Mouse (Mus musculus) stomach, embryonic 15.5 days (tissue): ENCODE measurements around the gene Pnma1. TPM values are rescaled to one million over a fixed set of nuclear protein-coding genes. Genes with fewer than 3 reads are reported as not detected.

ENCODE experiments used
- ATAC-seq: fragments of 200-750 bp; cut with Nextera tagmentation; 2 replicates; pipeline ENCODE4 v1.8.0; 2017; ENCODE audit warnings: low read depth, moderate number of reproducible peaks, moderate TSS enrichment; ENCODE audit not compliant: insufficient read depth, low FRiP score
- H3K27ac ChIP-seq: fragments of 300-500 bp; sonication (generic); 2 replicates; pipeline ENCODE4 v1.5.1; 2015; ENCODE audit warnings: mild to moderate bottlenecking, inconsistent platforms
- H3K27me3 ChIP-seq: fragments of 300-500 bp; sonication (generic); replicated peaks from 2 replicates; pipeline ENCODE4 v1.6.1; 2015; ENCODE audit warnings: inconsistent platforms
- H3K36me3 ChIP-seq: fragments of 300-500 bp; sonication (generic); 2 replicates; pipeline ENCODE4 v1.6.1; 2015; ENCODE audit warnings: inconsistent platforms
- H3K4me1 ChIP-seq: fragments of 300-500 bp; sonication (generic); 2 replicates; pipeline ENCODE4 v1.6.1; 2015; ENCODE audit warnings: inconsistent platforms
- H3K4me2 ChIP-seq: fragments of 300-500 bp; sonication (generic); 2 replicates; pipeline ENCODE4 v1.6.1; 2015; ENCODE audit warnings: mild to moderate bottlenecking, inconsistent platforms
- H3K4me3 ChIP-seq: fragments of 300-500 bp; sonication (generic); replicated peaks from 2 replicates; pipeline ENCODE4 v1.5.1; 2015; ENCODE audit warnings: inconsistent platforms
- H3K9ac ChIP-seq: fragments of 300-500 bp; sonication (generic); 2 replicates; pipeline ENCODE4 v1.6.1; 2015; ENCODE audit warnings: inconsistent platforms
- H3K9me3 ChIP-seq: fragments of 300-500 bp; sonication (generic); 2 replicates; pipeline ENCODE4 v1.6.1; 2016; ENCODE audit warnings: inconsistent platforms
- WGBS: fragments of 180-500 bp; shearing (Covaris S2); methylation state at CpG from one replicate; pipeline ENCODE4 v1.1.7; 2015; 5-methylcytosine and 5-hydroxymethylcytosine counted together
- polyA plus RNA-seq: library from polyadenylated mRNA; unstranded; fragments of >200 nt; fragmentation: Nextera tagmentation; extraction: Ambion mirVana; gene quantifications from 2 replicates; pipeline ENCODE4 v1.2.1, GENCODE M21; 2015

The Pnma1 gene
- polyA plus RNA-seq, 1 experiment from 2014 or later = 0.94 TPM

DNA sequence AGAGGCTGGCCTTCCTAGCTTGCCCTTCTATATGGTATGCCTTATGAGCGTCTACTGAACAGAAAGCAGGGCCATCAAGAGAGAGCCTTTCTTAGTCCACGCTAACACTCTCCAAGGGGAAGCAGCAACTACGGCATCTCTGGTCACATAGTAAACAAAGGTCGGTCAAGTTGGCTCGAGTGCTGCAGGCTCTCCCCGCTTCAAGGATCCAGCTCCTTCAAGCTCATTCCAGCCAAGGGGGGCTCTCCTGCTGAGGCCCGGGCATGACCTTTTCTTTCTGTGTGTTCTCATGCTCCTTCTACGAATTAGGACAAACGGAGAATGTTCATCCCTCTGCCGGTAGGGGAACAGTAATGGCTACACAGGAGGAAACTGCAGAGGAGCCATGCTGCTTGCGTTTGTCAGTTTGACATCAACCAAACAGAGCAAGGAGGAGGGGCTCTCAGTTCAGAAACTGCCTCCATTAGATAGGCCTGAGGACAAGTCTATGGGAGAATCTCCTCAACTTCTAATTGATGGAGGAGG is 15.4 kb upstream of the Pnma1 start:
- H3K27me3 ChIP-seq = no peaks in the 10 kb centered on the region
- no peak for ATAC-seq
- H3K27ac ChIP-seq = no peak overlapping the region
- no peak overlapping the region for H3K4me3 ChIP-seq
- H3K9me3 ChIP-seq = no peaks in the 10 kb centered on the region
- H3K36me3 ChIP-seq = peaks cover 27% of the 10 kb centered on the region
- 74% methylated on average over 11 of the region's 11 CpGs for WGBS
- no peak overlapping the region for H3K9ac ChIP-seq
- peaks cover 11% of the 10 kb centered on the region; the same call in 1 of the 2 replicates for H3K4me1 ChIP-seq
- no peak overlapping the region for H3K4me2 ChIP-seq

DNA sequence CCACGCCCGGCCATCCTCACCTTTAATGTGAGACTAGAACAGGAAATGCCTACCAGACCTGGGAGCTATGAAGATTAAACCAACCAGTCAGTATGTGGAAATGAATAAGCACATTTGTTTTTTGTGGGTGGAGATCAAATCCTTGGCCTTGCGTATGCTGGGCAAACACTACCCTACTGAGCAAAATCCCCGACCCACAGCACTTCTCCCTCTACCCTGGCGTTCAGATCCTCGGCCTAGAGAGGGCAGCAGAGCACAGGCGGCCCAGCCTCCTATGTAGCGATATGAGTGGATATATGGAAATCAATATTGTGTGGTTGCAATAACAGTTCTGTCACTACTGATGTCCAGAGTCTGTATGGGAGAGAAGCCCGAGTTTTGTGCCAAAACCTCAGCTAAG is 14.8 kb upstream of the Pnma1 start:
- no peak for ATAC-seq
- peaks cover 32% of the 10 kb centered on the region for H3K36me3 ChIP-seq

DNA sequence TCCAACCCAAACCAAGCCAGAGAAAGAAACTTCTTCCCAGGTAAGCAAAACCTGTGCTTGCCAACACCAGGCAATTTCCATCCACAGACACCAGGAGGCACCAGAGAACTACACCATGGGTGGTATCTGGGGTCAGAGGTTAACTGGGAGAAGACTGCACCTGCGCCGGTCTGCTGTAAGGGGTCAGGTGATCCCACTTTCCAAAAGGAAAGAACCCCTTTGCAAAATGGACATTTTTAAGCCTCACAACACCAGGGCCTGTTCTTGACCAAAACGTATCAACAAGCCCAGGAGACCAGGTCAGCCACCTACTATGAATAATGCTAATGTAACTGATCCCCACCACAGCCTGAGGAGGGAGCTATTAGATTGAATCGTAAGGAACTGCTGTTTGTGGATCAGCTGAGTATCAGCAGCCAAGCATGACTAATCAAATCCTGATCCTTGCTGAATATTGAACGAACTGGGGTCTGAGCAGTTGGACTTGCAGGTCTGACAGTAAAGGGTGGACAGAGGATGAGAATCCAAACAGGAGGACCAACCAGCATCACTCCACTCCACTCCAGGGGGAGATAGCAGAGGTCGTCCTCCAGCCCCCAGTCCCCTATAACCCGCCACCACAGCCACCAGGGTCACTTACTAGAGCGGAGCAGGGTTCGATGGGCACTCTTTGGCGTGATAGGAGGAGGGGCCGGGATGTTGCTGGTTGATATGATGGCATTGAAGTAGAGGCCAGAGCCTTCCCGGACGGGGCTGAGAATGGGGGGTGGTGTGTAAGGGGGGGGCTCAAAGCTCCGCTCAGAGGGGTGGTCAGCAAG is 13.5 kb upstream of the Pnma1 start:
- no peak overlapping the region for H3K4me3 ChIP-seq
- no peak overlapping the region for H3K9ac ChIP-seq
- H3K36me3 ChIP-seq = peaks cover 41% of the 10 kb centered on the region
- H3K27me3 ChIP-seq = no peaks in the 10 kb centered on the region
- no peak; the same call in 1 of the 2 replicates for ATAC-seq
- H3K27ac ChIP-seq = no peak overlapping the region
- peaks cover 11% of the 10 kb centered on the region; the same call in 1 of the 2 replicates for H3K4me1 ChIP-seq
- no peak overlapping the region for H3K4me2 ChIP-seq
- 77% methylated on average over 14 of the region's 14 CpGs for WGBS
- H3K9me3 ChIP-seq = no peaks in the 10 kb centered on the region

More for the DNA sequence above, 14.8 kb upstream of the Pnma1 start:
- 78% methylated on average over 9 of the region's 9 CpGs for WGBS
- no peak overlapping the region for H3K4me2 ChIP-seq
- H3K4me3 ChIP-seq = no peak overlapping the region
- H3K4me1 ChIP-seq = peaks cover 11% of the 10 kb centered on the region; the same call in 1 of the 2 replicates
- no peaks in the 10 kb centered on the region for H3K27me3 ChIP-seq
- no peak overlapping the region for H3K9ac ChIP-seq
- no peaks in the 10 kb centered on the region for H3K9me3 ChIP-seq
- no peak overlapping the region for H3K27ac ChIP-seq

DNA sequence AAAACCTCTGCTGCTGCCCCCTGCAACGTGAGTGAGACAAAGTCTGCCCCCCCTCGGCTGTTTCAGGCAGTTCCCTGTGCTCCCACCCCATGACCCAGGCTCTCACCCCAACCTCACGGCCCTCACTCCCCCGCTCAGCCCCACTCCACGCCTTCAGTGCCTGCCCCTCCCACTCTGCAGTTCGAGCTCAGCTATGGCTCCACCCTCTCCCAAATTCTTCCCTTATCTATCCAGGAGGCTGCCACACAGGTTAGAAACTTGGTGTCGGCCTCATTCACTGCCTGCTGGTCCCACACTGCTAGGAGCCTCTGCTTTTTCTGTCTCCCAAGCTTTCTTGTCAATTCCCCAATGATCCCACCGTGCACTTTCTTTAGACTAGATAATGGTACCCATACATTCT is 12.8 kb upstream of the Pnma1 start:
- peaks cover 47% of the 10 kb centered on the region for H3K36me3 ChIP-seq
- H3K9me3 ChIP-seq = no peaks in the 10 kb centered on the region
- H3K9ac ChIP-seq = no peak overlapping the region
- no peak overlapping the region for H3K4me2 ChIP-seq
- H3K4me1 ChIP-seq = peaks cover 11% of the 10 kb centered on the region; the same call in 1 of the 2 replicates
- no peak overlapping the region for H3K27ac ChIP-seq
- ATAC-seq = peak; percentile 67; the same call in 1 of the 2 replicates
- no peak overlapping the region for H3K4me3 ChIP-seq
- WGBS = 31% methylated on average over 8 of the region's 8 CpGs
- H3K27me3 ChIP-seq = no peaks in the 10 kb centered on the region

DNA sequence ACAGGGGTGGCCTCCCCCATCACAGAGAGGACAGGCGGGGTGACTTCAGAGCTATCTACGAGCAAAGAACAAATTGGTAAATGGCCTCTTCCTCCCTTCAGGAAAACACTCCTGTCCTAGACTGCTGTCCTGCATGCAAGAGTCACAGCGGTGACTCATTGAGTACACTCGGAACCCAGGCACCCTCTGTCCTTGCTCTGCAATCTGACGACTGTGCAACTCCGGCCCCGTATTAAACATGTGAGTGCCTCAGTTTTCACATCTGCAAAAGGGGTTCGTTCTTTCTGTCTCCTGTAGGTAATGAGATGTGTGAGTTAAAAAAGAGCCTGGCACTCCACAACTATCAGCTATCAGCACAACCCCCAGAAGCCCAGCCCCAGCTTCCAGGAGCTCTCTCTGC is 12.2 kb upstream of the Pnma1 start:
- no peaks in the 10 kb centered on the region for H3K27me3 ChIP-seq
- no peak overlapping the region for H3K27ac ChIP-seq
- ATAC-seq = no peak
- H3K9me3 ChIP-seq = no peaks in the 10 kb centered on the region
- H3K4me3 ChIP-seq = no peak overlapping the region
- no peak overlapping the region for H3K9ac ChIP-seq
- peaks cover 51% of the 10 kb centered on the region for H3K36me3 ChIP-seq
- 92% methylated on average over 8 of the region's 8 CpGs for WGBS
- H3K4me2 ChIP-seq = no peak overlapping the region
- H3K4me1 ChIP-seq = peaks cover 10% of the 10 kb centered on the region; the same call in 1 of the 2 replicates

DNA sequence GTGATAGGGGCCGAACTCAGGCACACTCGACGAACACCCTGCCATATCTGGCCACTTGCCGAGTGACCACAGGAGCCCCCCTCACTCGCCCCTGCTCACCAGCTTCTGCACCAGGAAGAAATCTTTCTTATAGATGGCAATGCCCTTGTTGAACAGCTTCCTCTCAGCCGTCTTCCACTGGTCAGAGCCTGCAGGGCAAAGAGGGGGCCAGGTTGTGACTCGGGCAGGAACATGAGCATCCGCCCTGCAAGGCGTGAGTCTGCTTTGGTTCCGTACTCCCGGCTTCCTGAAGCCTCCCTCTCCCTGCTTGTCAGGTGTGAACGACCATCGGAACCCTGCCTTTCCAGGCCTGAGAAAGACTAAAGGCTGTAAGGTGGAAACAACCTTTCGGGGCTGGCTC is 9.9 kb upstream of the Pnma1 start:
- Histone ChIP-seq H3K27ac (no peak overlapping the region), H3K4me1 (peaks cover 5% of the 10 kb centered on the region; the same call in 1 of the 2 replicates), H3K9ac (no peak overlapping the region), H3K27me3 (no peaks in the 10 kb centered on the region), H3K36me3 (peaks cover 65% of the 10 kb centered on the region), H3K4me3 (no peak overlapping the region), H3K9me3 (no peaks in the 10 kb centered on the region), H3K4me2 (no peak overlapping the region)
- 88% methylated on average over 14 of the region's 14 CpGs for WGBS
- ATAC-seq = no peak

DNA sequence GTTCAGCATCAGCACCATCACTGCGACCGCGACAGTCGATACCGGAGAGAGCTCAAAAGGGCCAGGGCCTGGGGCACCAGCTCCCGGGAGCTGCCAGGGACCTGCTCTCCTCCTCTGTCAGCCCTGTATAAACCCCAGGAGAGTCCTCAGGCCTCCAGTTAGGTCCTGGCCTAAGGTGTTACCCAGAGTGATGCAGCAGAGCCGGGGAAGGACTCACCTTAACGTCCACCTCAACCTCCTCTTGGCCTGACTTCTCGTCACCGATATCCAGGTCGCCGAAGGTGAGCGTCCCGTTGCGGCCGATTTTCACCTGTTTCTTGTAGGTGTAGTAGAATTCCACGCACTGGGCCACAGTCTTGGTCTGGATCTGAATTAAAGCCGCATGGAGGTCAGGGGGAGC is 7.9 kb upstream of the Pnma1 start:
- no peak for ATAC-seq
- H3K9ac ChIP-seq = no peak overlapping the region
- peaks cover 13% of the 10 kb centered on the region for H3K4me1 ChIP-seq
- H3K36me3 ChIP-seq = peaks cover 65% of the 10 kb centered on the region
- H3K27ac ChIP-seq = no peak overlapping the region
- no peaks in the 10 kb centered on the region for H3K9me3 ChIP-seq
- no peak overlapping the region for H3K4me3 ChIP-seq
- H3K27me3 ChIP-seq = no peaks in the 10 kb centered on the region
- H3K4me2 ChIP-seq = no peak overlapping the region
- 95% methylated on average over 18 of the region's 18 CpGs for WGBS

DNA sequence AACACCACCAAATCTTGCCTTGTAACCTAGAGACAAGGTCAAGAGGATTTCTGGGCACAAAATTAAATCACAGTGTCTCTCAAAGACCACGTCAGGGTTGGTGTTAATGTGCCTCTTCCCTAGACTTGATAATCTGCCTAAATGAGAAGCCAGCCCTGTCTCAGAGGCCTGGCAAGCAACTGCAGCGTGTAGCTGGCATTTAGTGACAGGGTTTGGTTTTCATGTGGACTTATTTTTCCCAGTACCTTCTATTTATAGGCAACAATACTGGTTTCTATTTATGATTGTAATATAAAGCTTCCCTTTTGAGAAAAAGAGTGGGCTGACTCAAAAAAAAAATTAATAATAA is 7.2 kb upstream of the Pnma1 start:
- H3K27me3 ChIP-seq = no peaks in the 10 kb centered on the region
- no peak overlapping the region for H3K27ac ChIP-seq
- H3K4me1 ChIP-seq = peaks cover 10% of the 10 kb centered on the region
- no peak overlapping the region for H3K4me2 ChIP-seq
- H3K4me3 ChIP-seq = no peak overlapping the region
- ATAC-seq = no peak
- 83% methylated on average over 2 of the region's 2 CpGs for WGBS
- H3K9me3 ChIP-seq = no peaks in the 10 kb centered on the region
- peaks cover 62% of the 10 kb centered on the region for H3K36me3 ChIP-seq
- no peak overlapping the region for H3K9ac ChIP-seq

DNA sequence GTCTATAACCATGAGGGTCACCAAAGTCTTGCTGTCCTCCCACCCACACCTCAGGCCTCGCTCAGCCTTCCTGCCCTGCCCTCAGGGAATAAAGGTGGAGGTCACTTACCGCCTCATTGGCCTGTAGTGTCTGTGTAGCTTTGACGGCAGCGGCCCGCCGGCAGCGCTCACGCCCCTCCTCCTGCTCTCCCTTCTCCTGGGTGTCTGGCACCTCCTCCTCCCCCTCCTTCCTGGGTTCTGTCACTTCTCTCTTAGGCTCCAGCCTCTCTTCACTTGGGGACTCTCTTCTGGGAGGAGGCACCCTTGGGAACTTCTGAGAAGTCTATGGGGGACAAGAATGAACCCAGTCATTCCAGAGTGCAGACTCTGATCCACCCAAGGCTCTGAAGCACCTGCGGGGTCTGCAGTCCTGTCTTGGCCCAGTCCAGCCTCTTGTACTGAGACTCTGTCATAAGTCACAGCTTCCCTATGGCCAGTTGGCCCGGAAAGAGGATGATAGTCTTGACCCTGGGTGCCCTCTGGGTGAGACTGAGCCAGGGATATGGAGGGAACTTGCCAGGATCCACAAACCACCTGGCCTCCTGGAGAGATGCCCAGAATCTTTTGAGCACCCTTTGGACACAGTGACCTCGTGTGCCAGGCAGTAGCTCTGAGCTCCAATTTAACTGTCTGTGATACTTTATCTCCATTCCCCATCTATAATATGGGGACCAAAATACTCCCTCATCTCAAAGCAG is 6.7 kb upstream of the Pnma1 start:
- ATAC-seq = no peak
- no peak overlapping the region for H3K4me2 ChIP-seq
- H3K27me3 ChIP-seq = no peaks in the 10 kb centered on the region
- no peak overlapping the region for H3K4me3 ChIP-seq
- H3K9me3 ChIP-seq = no peaks in the 10 kb centered on the region
- no peak overlapping the region for H3K27ac ChIP-seq
- peaks cover 59% of the 10 kb centered on the region for H3K36me3 ChIP-seq
- no peak overlapping the region for H3K9ac ChIP-seq
- WGBS = 60% methylated on average over 11 of the region's 11 CpGs
- peaks cover 10% of the 10 kb centered on the region for H3K4me1 ChIP-seq

DNA sequence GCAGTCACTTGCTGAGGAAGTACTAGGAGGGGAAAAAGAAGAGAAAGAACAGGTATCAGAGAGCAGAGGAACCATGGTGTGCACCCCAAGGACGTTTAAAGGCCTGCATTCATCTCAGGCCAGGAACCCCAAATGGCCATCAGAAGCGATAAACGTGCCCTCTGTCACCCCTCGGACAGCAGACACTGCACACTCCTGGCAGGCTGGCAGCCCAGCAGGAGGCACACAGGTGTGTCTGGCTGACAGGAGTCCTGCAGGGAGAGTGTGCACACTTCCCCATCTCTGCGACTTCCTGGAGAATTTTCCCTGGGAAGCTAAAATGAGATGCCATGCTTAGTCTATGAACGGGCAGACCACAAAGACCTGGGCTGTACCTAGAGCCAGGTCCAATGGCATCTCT is 5.1 kb upstream of the Pnma1 start:
- no peak overlapping the region for H3K4me3 ChIP-seq
- no peak overlapping the region for H3K27ac ChIP-seq
- ATAC-seq = no peak
- no peak overlapping the region for H3K4me2 ChIP-seq
- H3K9ac ChIP-seq = no peak overlapping the region
- no peaks in the 10 kb centered on the region for H3K27me3 ChIP-seq
- no peaks in the 10 kb centered on the region for H3K9me3 ChIP-seq
- WGBS = 78% methylated on average over 6 of the region's 6 CpGs
- peaks cover 44% of the 10 kb centered on the region for H3K36me3 ChIP-seq
- peaks cover 13% of the 10 kb centered on the region for H3K4me1 ChIP-seq

DNA sequence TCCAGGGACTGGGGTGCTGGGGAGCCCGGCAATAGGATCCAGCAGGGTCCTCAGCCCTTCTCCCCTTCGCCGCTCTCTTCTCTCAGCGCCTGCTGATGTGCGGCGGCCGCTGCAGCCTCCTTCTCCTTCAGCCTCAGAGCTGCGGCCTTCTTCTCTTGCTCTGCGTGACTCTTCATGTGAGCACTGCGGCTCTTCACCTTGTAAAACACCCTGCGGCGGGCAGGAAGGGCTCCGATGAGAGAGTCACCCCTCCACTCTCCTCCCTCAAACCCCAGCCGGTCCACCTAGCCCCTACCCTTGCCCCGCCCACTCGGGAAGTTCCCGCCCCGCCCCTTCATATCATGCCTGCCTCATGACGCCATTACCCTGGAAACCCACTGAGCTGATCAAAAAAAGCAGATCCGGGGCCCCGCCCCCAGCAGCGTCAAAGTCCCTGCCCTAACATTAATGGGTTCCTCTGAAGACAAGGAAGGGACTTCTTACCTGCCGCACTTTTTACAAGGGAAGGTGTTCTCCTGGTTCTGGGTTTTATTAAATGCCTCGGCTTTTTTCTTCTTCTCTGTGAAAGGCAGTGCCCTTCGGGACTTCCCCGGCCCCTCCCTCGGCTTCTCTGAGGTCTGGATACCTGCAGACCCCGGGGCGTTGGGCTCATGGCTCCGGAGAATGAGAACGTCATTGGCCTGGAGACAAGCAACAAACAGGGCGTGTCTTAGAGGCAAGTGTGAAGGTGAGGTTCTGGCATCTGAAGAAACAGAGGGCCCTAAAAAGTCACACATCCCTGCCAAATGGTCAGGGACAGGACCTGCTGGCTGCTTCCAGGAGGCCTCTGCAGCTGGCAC is 4.3 kb upstream of the Pnma1 start:
- Histone ChIP-seq H3K4me2 (peak overlapping the region; percentile 28; the same call in 1 of the 2 replicates), H3K27ac (peak overlapping the region; percentile 72), H3K9me3 (no peaks in the 10 kb centered on the region), H3K4me3 (no peak overlapping the region), H3K9ac (no peak overlapping the region), H3K27me3 (no peaks in the 10 kb centered on the region), H3K4me1 (peaks cover 18% of the 10 kb centered on the region), H3K36me3 (peaks cover 36% of the 10 kb centered on the region)
- WGBS = 61% methylated on average over 32 of the region's 32 CpGs
- ATAC-seq = peak; percentile 16; the same call in 1 of the 2 replicates
